21 mouse cellular contexts compared by ENCODE assay signal in genomic region chr16:12772535-12772934, GRCm38 (mm10).
DNase-seq lines count a peak whose midpoint lies in the region; ATAC-seq and TF ChIP-seq lines count a peak whose summit lies in the region.
"Had no signal": no experiment of that assay in that cellular context is flagged by ENCODE, and none has a peak within 500 bp of the region (broad histone marks: within the 10 kb centered on the region; RNA-seq: fewer than 3 reads in every experiment).

No protein-coding gene starts in this region.

- no peak for TF ChIP-seq EP300 in CH12.LX (IDR thresholded peaks at IDR 0.05; ENCODE audit: low read length)

- no peak overlapping the region for H3K27ac ChIP-seq in heart, embryonic 12.5 days (ENCODE audit: poor library complexity, severe bottlenecking)
- no peak overlapping the region; the same call in 1 of the 2 replicates for H3K27ac ChIP-seq in heart, embryonic 10.5 days
- H3K27ac ChIP-seq in CH12.LX (ENCODE audit: insufficient read depth, low read depth): no peak overlapping the region
- H3K27ac ChIP-seq in hindbrain, embryonic 13.5 days: no peak overlapping the region
- H3K27ac ChIP-seq: embryonic facial prominence, embryonic 13.5 days; forebrain, embryonic 12.5 days; hindbrain, embryonic 12.5 days; hindbrain, postnatal 0 days had no signal

- no peak for TF ChIP-seq POLR2A in CH12.LX (IDR thresholded peaks at IDR 0.05; ENCODE audit: low read depth, low read length)

- in situ Hi-C loops in CH12.LX (cut with MboI; ENCODE audit: low pct_ligation_motif_present, low pct_unique_long_range_greater_than_20kb, low sequenced_read_pairs): no loop called here

- H3K4me2 ChIP-seq in heart, embryonic 12.5 days: no peak overlapping the region
- H3K4me2 ChIP-seq in CH12.LX (ENCODE audit: insufficient read depth, low read depth, poor library complexity, severe bottlenecking): no peak overlapping the region
- no peak overlapping the region for H3K4me2 ChIP-seq in hindbrain, embryonic 13.5 days
- H3K4me2 ChIP-seq: embryonic facial prominence, embryonic 13.5 days; forebrain, embryonic 12.5 days; hindbrain, embryonic 12.5 days had no signal

- H3K27me3 ChIP-seq in heart, embryonic 12.5 days (replicated peaks): no peaks in the 10 kb centered on the region
- no peaks in the 10 kb centered on the region for H3K27me3 ChIP-seq in heart, embryonic 10.5 days (ENCODE audit: insufficient read depth, poor library complexity, severe bottlenecking)
- H3K27me3 ChIP-seq in CH12.LX (replicated peaks): peaks cover 12% of the 10 kb centered on the region
- H3K27me3 ChIP-seq in hindbrain, embryonic 13.5 days: no peaks in the 10 kb centered on the region
- H3K27me3 ChIP-seq: embryonic facial prominence, embryonic 13.5 days; forebrain, embryonic 12.5 days; hindbrain, embryonic 12.5 days had no signal

- H3K4me1 ChIP-seq in heart, embryonic 12.5 days (replicated peaks): no peaks in the 10 kb centered on the region
- H3K4me1 ChIP-seq in heart, embryonic 10.5 days: no peaks in the 10 kb centered on the region
- H3K4me1 ChIP-seq in CH12.LX (ENCODE audit: control insufficient read depth in 1 of 2, insufficient read depth in 2 of 2): no peaks in the 10 kb centered on the region
- H3K4me1 ChIP-seq in hindbrain, embryonic 13.5 days (replicated peaks): no peaks in the 10 kb centered on the region
- H3K4me1 ChIP-seq: embryonic facial prominence, embryonic 13.5 days; forebrain, embryonic 12.5 days; hindbrain, embryonic 12.5 days had no signal

- H3K4me3 ChIP-seq in heart, embryonic 12.5 days: no peak overlapping the region
- no peak overlapping the region for H3K4me3 ChIP-seq in heart, embryonic 10.5 days
- H3K4me3 ChIP-seq in CH12.LX (replicated peaks in 1 of 3; ENCODE audit: low read depth in 2 of 3, low read length in 2 of 3, poor library complexity in 1 of 3): no peak overlapping the region
- no peak overlapping the region for H3K4me3 ChIP-seq in hindbrain, embryonic 13.5 days
- H3K4me3 ChIP-seq: embryonic facial prominence, embryonic 13.5 days; forebrain, embryonic 12.5 days; hindbrain, embryonic 12.5 days had no signal

- 79% methylated on average over 5 of the region's 5 CpGs for whole genome bisulfite sequencing in heart, embryonic 12.5 days
- 69% methylated on average over 5 of the region's 5 CpGs for WGBS in heart, embryonic 10.5 days
- 84% methylated on average over 5 of the region's 5 CpGs for WGBS in hindbrain, embryonic 13.5 days

- peaks cover 3% of the 10 kb centered on the region for H3K9me3 ChIP-seq in heart, embryonic 12.5 days (replicated peaks)
- H3K9me3 ChIP-seq in heart, embryonic 10.5 days: no peaks in the 10 kb centered on the region
- H3K9me3 ChIP-seq in CH12.LX (replicated peaks; ENCODE audit: low read length): peaks cover 4% of the 10 kb centered on the region
- no peaks in the 10 kb centered on the region for H3K9me3 ChIP-seq in hindbrain, embryonic 13.5 days
- H3K9me3 ChIP-seq: hindbrain, embryonic 12.5 days had no signal

- H3K9ac ChIP-seq in heart, embryonic 12.5 days: no peak overlapping the region
- no peak overlapping the region for H3K9ac ChIP-seq in CH12.LX (ENCODE audit: insufficient read depth, low read depth)
- no peak overlapping the region for H3K9ac ChIP-seq in hindbrain, embryonic 13.5 days
- H3K9ac ChIP-seq: embryonic facial prominence, embryonic 13.5 days; forebrain, embryonic 12.5 days; forebrain, postnatal 0 days; hindbrain, embryonic 12.5 days had no signal

- TF ChIP-seq RAD21 in CH12.LX (IDR thresholded peaks at IDR 0.05; ENCODE audit: low read depth, low read length): no peak

- H3K79me2 ChIP-seq in CH12.LX (replicated peaks; ENCODE audit: control insufficient read depth, extremely low read depth, insufficient read depth, poor library complexity, severe bottlenecking): no peaks in the 10 kb centered on the region

- DNase-seq in heart, embryonic 10.5 days (ENCODE audit: low spot score): no peak
- DNase-seq in CH12.LX (ENCODE audit: extremely low read depth) (no peak), ES-CJ7 (ENCODE audit: low read depth, low spot score) (peak; percentile 47), R1 (ENCODE audit: low read depth, low spot score) (peak; percentile 77)
- DNase-seq in lung, adult 18-20 months: no peak
- DNase-seq: adrenal gland, postnatal 14 days; cerebellum, adult 11-12 months; cerebellum, adult 9-11 months; cerebellum, postnatal 36 days; forebrain, postnatal 0 days; gastrocnemius, postnatal 25 days; heart, postnatal 4 days; kidney, adult 11 months; kidney, adult 9 months had no signal

- dilution Hi-C loops in CH12.LX (cut with MboI; ENCODE audit: extremely low pct_ligation_motif_present, extremely low pct_unique_long_range_greater_than_20kb, low sequenced_read_pairs): no loop called here

- no peaks in the 10 kb centered on the region for H3K36me3 ChIP-seq in heart, embryonic 12.5 days
- no peaks in the 10 kb centered on the region for H3K36me3 ChIP-seq in heart, embryonic 10.5 days
- H3K36me3 ChIP-seq in CH12.LX (replicated peaks in 1 of 2; ENCODE audit: control insufficient read depth in 1 of 2, insufficient read depth in 1 of 2, low read length in 1 of 2): no peaks in the 10 kb centered on the region
- no peaks in the 10 kb centered on the region for H3K36me3 ChIP-seq in hindbrain, embryonic 13.5 days
- H3K36me3 ChIP-seq: embryonic facial prominence, embryonic 13.5 days; forebrain, embryonic 12.5 days; hindbrain, embryonic 12.5 days had no signal

- peak; percentile 84 for ATAC-seq in heart, embryonic 12.5 days (ENCODE audit: insufficient number of reproducible peaks, low FRiP score)
- no peak for ATAC-seq in hindbrain, embryonic 13.5 days (ENCODE audit: low FRiP score)
- ATAC-seq: activated CD4-positive, CD25-positive, alpha-beta regulatory T cell, adult 4 months; forebrain, postnatal 0 days; hindbrain, postnatal 0 days had no signal

- no peak for TF ChIP-seq CTCF in CH12.LX (conservative IDR thresholded peaks at IDR 0.05 in 1 of 2, IDR thresholded peaks at IDR 0.05 in 1 of 2; ENCODE audit: low read depth in 2 of 2, low read length in 2 of 2)

TF ChIP-seq in CH12.LX, 34 proteins besides CTCF, POLR2A, EP300 and RAD21:
- no peak for TF ChIP-seq ZC3H11A (IDR thresholded peaks at IDR 0.05; ENCODE audit: low read depth, low read length)
- peak; percentile 96 for TF ChIP-seq MAFK (IDR thresholded peaks at IDR 0.05; ENCODE audit: insufficient replicate concordance, low read length)
TF ChIP-seq in CH12.LX: peak in this region for 1.

Comparison
In these comparisons a context has a peak if more than half of its experiments do, and no peak if none do; other contexts are left out.
1. DNase-seq: peak in ES-CJ7 (single experiment) and R1 (single experiment); none in heart, embryonic 10.5 days (single experiment), CH12.LX (single experiment) and lung, adult 18-20 months (0 of 2).